Mouse (Mus musculus): ENCODE data around the gene Cdk1.
A peak's percentile ranks its signal among the peaks of the same experiment; 100 is the strongest.
"Not testable (repeated sequence)": the region's sequence is repeated elsewhere in the genome, so short reads cannot be mapped to it uniquely, and the experiment has no call there.

Cdk1 gene

DNA sequence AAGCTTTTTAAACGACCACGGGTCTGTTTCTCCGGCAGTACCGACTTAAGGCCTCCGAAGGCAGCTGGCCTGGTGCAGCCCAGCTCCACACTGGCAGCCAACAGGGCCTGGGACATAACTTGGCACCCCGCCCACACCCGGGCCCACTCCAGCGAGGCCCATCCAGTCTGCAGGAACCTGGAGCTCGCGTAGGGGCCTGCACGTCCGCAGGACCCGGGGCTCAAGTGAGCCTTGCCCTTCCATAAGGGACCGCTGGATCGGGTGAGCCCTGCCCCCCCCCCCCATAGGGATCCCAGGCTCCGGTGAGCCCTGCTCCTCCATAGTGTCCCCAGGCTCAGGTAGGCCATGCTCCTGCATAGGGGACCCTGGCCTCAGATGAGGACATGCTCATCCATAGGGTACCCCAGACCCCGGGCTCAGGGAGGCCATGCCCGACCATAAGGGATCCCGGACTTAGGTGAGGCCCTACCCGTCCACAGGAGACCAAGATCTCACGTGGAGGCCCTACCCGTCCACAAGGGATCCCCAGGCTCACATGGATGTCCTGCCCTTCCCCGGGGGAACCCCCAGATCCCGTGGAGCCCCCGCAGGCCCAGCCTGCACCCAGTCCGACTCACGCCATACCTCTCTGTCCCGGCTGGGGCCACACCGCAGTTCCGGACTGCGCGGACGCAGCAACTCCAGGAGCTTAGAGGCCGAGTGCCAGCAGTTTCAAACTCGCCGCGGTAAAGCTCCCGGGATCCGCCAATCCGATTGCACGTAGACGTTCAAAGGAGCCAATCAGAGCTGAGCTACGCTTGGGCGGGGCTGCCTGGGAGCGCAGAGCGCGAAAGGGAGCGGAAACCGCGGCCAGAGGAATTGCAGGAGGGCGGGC is at the start of gene Cdk1:
Gene Cdk1 (minus strand): TSS at position 727 of the 874 bp plus-strand sequence.
- DNase-seq (ENCODE audit: low spot score in 2 of 2): peak; percentile 85 to 91

DNA sequence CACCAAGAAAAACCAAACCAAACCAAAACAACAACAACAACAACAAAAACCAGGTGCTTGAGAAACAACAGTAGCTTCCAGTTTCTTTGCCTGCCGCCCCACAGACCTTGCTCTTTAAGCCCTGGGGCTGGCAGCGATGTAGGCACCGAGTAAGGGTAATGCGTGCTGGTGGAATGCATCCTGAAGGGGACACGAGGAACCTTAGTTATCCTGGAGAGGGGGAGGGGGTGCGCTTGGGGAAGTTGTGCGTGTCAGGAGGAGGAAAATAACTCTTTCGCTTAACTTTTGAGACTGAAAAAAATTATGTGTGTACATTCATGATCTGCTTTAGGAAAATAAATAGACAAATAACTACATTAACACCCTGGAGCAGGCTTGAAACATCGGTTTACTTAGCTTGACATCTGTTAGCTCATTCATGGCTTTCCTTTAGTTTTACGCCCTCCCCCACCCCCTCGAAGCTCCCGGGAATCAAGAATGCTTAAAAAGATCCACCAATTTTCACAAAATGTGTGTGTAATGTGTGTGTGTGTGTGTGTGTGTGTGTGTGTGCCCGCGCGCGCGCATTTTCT is 47.2 kb upstream of the Cdk1 start:
- no peak for DNase-seq (ENCODE audit: low spot score in 2 of 2)

DNA sequence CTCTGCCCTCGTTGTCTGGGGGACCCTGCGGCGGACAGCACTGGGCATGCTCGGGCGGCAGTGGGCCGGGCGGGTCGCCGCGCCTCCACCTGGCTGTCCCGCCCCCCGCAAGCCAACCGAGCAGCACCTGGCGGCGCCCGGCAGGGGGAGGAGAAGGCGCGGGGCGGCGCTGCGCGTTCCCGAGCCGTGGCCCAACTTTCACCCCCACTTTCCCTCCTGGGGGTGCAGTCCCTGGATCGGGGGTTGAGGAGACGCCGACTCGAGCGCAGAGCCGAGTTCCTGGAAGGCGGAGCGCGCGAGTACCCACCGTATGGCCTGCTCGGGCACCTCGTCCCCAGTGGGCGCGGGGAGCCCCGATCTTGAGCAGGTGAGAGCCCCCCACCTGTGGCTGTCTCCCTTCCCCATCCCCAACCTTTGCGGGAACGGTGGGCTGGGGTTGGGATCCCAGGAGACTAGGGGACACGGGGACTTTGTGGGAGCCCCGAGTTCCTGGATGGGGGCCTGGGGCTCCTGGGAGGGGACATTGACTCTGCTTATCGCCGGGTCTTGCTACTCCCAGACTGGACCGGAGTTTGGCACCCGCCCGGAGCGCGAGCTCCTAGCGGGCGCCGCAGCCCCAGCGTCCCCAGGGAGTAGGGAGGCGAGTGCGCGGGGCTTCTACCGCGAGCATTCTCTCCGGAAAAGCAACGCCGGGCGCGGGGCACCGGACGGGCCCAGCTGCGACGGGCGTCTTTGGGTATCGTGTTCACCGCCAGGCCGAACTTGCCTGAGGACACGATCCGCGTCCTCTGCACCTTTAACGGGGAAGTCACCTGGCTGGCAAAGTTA is 46.2 kb upstream of the Cdk1 start, which contains the start of gene Ank3:
Gene Ank3 (plus strand): TSS at position 11 of the 828 bp plus-strand sequence.
- no peak for DNase-seq (ENCODE audit: low spot score in 2 of 2)

DNA sequence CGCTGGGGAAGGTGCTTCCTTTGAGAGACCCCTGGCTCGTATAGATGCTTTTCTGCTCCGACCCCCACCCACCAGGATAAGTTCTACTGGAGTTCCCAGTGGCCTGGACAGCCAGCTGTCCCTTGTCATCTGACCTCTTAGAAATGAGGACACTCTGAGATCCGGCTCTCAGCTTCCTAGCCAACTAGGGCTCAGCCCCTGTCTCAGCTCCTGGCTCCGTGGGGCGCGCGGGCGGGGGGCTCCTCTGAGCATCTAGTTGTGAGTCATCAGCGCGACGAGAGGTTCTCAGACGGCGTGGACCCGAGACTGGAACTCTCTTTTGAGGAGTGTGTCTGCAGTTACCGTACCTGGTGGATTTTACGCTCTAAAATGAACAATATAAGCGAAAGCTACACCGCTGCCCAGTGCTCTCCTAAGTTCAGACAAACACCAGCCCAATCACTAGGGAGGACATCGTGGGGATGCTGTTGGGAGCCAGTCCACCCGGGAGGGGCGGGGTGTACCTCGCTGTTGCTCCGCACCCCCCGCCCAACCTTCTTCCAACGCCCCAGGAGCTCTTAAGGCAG is 45.5 kb upstream of the Cdk1 start:
- DNase-seq (ENCODE audit: low spot score in 2 of 2): no peak

DNA sequence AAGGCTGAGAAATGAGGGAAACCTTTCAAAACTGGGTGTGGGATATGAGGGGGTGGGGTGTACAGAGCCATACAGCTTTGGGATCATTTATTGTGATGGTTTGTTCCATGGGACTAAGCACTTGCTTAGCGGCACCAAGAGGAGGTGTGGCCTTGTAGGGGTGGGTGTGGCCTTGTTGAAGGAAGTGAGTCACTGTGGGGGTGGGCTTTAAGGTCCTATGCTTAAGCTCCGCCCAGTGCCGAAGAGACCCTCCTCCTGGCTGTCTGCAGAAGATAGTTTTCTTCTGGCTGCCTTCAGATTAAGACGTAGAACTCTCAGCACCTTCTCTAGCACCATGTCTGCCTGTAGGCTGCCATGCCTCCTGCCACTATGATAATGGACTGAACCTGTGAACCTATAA is 36.8 kb upstream of the Cdk1 start:
- DNase-seq (ENCODE audit: low spot score in 2 of 2): no peak

DNA sequence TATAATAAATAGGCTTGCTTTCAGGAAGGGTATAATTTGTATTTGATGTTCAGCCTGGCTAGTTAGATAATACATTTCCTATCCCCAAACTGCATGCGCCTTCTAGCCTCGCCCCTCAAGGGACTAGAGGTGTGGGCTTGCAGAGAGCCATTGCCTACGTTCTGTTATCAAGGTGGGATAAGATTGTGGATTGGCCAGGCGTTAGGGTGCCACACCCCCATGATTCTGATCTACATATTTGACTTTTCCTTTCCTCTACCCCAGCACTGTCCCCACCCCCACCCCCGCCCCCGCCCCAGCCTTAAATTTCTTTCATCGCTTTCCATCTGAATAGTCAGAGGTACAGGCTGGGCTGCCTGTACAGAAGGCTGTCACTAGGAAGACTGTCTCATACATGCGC is 34.0 kb upstream of the Cdk1 start:
- DNase-seq (ENCODE audit: low spot score in 2 of 2): no peak

DNA sequence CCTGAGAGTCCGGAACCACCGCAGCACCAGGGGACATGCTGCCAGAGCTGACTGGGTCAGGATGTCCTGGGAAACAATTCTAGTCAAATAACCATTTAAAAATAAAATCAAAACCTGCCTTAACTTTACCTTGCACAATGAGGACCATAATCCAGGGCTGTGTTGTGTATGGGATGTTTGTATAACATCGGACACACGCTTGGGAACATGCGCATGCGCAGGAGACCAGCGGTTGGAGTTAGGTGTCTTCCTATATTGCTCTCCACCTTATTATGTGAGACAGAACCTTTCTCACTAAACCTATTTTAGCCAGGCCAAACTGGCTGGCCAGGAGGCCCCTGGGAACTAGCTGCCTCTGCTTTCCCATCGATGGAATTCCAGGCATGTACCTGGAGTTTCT is 32.4 kb upstream of the Cdk1 start:
- DNase-seq (ENCODE audit: low spot score in 2 of 2): no peak

DNA sequence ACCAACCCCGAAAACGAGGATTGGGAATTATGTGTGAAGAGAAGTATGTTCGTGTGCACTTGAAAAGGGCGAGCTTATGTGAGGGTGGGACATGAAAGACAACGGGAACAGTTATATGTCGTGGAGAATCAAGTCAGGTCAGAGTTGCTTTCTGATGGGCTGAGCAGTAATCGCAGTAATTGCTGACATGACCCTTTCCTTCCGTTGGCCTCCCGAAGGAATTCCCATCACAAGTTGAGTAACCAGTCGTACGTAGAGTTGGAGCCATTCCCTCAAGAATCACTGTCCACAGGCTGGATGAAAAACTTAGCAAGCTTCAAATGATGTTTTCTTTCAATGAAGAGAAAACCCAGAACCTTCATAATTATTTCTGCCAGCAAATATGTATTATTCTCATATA is 31.9 kb upstream of the Cdk1 start:
- no peak for DNase-seq (ENCODE audit: low spot score in 2 of 2)

DNA sequence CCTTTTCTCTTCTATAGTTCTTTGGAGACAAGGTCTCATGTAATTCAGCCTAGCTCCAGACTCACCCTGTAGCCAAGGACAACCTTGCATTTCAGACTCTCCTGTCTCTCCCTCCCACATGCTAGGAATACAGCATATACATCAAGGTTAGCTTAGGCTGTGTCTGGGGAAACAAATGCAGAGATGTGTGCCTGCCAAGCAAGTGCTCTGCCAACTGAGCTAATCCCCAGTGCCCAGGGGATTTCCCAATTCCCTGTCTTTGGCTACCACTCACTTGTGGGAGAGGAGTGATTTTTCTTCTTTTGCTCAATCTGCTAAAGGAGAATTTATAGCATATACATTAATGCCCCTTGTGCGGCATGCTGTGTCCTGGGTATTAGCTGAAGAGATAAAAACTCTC is 30.4 kb upstream of the Cdk1 start:
- DNase-seq (ENCODE audit: low spot score in 2 of 2): no peak

DNA sequence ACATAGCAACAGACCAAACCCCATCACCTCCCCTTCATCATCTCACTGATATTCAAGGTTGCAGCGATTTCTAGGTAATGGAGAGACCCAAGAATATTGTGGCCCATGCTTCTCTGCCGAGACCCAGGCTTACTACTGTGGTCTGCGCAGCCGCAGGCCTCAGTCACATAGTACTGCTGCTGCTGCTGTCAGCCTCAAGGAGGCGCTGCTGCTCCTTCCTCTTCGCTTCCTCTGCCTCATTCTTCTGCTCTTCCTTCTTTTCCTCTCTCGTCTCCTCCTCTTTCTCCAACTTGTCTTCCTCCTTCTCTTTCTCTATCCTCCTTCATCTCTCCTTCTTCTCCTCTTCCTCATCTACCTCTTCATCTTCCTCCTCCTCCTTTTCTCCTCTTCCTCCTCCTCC is 22.4 kb upstream of the Cdk1 start:
- DNase-seq (ENCODE audit: low spot score in 2 of 2): no peak

DNA sequence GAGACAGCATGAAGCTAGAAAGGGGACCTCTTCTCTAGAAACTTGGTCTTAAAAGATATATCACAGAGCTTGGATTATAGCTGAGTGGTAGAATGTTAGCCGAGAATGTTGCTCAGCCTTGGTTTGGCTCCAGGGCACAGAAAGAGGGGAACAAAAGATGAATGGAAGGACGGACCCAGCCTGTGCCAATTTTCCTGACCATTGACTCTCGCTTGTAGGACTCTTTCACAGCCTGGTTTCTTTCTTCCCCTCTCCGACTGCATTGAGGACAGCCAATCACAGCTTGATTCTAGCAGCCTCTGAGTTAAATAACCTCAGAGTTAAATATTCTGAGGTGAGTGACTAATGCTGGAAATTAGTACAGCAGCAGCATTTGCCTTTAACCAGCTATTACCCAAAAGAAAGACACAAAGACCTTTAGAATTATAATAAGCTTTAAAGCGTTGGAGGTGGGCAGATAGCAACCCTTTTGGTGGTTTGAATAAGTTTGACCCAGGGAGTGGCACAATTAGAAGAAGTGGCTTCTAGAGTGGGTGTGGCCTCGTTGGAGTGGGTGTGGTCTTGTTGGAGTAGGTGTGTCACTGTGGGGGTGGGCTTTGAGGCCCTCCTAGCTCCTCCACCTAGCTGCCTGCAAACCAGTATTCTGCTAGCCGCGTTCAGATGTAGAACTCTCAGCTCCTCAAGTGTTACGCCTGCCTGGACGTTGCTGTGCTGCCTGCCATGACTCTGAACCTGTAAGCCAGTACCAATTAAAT is 21.2 kb upstream of the Cdk1 start:
- DNase-seq (ENCODE audit: low spot score in 2 of 2): no peak

DNA sequence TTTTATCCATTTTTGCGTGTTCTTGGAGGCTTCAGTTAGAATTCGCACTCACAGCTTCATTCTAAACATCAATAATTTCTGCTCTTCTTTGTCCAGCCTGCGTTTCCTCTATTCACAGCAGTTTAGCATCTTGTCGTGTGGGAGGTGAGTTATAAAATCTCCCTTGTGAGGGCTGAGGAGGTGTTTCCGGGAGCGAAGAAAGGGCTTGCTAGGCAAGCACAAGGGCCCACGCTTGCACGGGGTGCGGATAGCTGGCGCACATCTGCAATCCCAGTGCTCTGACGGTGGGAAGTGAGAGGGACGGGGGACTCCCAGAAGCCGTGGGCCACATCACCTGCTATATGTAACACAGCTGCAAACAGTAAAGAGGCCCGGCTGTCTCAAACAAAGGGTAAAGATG is 19.3 kb upstream of the Cdk1 start:
- DNase-seq (ENCODE audit: low spot score in 2 of 2): no peak

DNA sequence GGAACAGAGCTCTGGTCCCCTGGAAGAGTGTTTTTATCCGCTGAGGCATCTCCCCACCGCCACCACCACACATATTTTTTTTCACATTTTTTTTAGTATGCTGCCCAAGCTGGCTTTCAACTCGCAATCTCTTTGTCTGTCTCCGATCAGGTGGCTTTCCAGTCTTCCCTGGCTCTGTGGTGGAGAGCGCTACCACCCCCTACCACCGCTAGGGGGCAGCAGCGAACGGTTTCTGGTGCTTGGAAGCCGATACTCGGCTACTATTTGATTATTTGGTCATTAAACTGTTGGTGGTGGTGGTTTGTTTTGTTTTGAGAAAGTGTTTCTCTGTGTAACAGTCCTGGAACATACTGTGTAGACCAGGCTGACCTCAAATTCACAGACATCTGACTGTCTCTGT is 18.7 kb upstream of the Cdk1 start:
- peak in 1 of 2 experiments; percentile 17 for DNase-seq (ENCODE audit: low spot score in 2 of 2)

DNA sequence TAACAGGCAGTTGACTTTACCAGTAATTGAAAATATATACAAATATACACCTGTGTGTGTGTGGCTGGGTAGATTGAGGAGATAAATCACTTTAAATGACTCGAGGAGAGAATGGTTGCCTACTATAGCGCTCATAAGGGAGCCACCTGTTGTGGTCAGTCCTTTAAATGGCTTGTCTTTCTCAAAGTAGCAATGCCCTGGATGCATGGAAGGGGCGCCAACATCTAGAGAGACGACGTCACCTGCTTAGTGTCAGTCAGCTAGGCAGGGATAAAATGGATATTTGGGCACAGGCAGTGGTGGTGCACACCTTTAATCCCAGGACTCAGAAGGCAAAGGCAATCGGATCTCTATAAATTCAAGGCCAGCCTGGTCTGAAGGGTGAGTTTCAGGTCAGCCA is 16.6 kb upstream of the Cdk1 start:
- DNase-seq (ENCODE audit: low spot score in 2 of 2): no peak

DNA sequence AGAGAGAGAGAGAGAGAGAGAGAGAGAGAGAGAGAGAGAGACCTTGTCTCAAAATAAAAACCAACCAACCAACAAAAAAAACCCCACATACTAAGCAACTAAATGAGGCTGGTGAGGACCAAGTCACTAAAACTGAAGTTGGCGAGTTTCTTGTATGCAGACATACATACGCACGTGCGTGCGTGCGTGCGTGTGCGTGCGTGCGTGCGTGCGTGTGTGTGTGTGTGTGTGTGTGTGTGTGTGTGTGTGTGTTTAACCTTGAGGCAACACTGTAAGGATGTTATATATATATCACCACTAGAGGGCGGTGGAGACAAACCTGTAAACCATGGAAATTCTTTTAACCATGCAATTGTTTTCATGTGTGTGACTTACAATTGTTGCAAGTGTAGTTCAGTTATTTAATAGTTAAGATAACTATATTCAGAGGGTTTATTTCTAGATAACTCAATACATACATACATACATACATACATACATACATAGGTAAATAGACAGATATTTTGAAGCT is 14.2 kb upstream of the Cdk1 start:
- no peak for DNase-seq (ENCODE audit: low spot score in 2 of 2)

DNA sequence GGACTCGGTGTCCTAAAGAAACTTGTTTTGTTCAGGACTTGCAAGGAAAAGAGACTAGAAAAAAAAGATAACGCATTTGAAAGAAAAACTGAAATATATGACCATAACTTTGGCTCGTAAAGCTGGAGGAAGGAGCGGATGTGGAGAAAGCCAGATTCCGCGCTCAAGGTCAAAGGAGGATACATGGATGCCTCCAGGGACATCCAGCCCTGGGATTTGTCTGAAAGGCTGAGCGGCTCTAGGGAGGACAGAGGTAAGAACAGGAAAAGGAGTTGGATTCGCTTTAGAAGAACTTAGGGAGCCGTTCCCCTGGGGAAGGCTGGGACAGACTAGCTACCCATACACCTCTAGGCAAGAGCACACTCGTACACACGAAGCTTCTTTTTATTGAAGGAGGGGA is 13.5 kb upstream of the Cdk1 start:
- DNase-seq (ENCODE audit: low spot score in 2 of 2): no peak

DNA sequence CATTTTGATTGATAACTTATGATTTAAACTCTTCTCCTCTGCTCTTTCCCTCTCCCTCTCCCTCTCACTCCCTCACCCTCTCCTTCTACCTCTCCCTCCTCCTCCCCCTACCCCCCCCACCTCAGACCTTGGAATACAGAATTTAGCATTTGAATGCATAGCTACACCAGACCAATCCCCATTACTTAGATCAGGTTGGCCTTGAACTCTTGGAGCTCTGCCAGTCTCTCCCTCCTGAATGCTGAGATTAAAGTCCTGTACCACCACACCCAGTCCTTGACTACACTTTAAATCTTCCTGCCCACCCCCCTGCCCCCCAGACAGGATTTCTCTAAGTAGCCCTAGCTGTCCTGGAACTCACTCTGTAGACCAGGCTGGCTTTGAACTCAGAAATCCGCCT is 6.9 kb upstream of the Cdk1 start:
- no peak for DNase-seq (ENCODE audit: low spot score in 2 of 2)

DNA sequence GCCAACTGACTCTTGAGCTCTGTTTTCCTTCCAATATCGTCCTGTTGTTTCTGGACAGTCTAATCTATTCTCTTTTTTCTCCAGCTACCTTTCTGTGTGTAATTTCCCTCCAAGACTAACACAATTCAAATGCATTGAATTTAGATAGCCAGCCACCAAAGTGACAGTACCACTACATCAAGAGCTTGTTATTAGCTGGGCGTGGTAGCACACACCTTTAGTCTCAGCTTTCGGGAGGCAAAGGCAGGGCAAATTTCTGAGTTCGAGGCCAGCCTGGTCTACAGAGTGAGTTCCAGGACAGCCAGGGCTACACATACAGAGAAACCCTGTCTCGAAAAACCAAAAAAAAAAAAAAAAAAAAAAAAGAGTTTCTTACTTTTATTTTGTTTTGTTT is 345 bp upstream of the Cdk1 start:
- not testable (repeated sequence) for DNase-seq (ENCODE audit: low spot score in 2 of 2)

DNA sequence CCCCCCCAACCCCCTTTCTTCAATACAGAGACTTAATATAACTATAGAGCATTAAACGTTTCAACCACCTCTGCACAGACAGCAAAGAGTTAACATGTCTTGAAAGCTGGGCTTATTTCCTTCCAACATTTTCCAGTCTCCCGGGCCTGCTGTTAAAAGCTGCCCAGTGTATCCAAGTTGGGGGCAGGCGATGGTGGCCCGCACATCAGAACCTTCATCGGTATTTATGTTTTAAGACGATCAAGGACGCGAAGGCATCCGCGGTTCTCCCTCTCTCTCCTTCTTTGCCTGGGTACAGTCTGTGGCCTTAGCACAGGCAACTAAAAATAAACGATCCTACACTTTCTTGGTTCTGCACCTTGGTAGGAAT is 911 bp downstream of the Cdk1 start:
- no peak for DNase-seq (ENCODE audit: low spot score in 2 of 2)

DNA sequence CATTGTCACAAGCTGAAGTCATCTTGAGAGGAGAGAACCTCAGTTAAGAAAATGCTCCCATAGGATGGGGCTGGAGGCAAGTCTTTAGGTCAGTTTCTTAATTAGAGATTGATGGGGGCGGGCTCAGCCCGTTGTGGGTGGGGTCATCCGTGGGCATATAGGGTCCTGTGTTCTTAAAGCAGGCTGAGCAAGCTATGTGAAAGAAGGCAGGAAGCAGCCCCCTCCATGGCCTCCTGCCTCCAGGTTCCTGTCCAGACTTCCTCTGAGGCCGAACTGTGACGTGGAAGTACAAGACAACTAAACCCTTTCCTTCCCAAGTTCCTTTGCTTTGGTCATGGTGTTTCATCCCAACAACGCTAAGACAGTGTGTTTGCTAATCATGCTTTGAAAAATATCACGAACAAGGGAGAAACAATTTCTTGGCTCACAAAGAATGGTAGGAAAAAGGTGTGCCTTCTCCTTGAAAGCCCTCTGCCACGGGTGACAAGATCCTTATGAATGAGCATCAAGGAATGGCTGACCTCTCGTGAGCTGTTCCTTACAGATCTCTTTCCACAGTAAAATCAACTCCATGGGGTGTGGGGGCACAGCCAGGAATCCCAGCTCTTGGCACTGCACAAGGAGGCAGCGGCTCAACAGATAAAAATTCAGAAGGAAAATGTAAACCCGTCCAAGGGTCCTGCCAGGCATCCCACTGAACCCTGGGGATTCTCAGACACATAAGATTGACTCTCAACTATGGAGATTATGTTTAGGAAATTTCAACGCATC is 1.5 kb downstream of the Cdk1 start:
- no peak for DNase-seq (ENCODE audit: low spot score in 2 of 2)

DNA sequence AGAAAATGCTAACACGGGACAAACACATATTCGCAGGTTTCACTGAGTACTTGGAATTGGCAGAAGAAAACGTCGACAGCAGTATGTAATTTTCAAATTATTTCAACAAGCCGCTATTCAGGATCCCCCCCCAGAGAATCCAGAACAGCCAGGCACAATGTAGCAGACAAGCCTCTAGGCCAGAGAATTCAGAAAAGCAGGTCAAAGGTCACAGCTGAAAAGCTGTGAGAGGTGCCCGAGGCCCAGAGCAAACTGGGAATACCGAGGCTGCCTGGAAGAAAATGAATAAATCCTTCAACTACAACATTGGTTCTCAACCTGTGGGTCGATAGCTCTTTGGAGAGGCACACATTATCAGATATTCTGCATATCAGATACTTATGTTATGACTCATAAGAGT is 4.5 kb downstream of the Cdk1 start:
- DNase-seq (ENCODE audit: low spot score in 2 of 2): no peak

Measured in frontal cortex, postnatal 14 days (tissue).